Mouse (Mus musculus) erythroblast, embryonic 14.5 days (primary cell): ENCODE results near the gene Nkd2.

Source experiments
- GATA1 ChIP-seq: IDR thresholded peaks from 2 replicates; pipeline ENCODE4 v1.6.1; 2012; ENCODE audit warnings: low read length, inconsistent platforms, mixed read lengths
- TAL1 ChIP-seq: IDR thresholded peaks from 3 replicates; pipeline ENCODE4 v1.6.1; 2012; ENCODE audit warnings: low read length, inconsistent platforms, mixed read lengths

DNA sequence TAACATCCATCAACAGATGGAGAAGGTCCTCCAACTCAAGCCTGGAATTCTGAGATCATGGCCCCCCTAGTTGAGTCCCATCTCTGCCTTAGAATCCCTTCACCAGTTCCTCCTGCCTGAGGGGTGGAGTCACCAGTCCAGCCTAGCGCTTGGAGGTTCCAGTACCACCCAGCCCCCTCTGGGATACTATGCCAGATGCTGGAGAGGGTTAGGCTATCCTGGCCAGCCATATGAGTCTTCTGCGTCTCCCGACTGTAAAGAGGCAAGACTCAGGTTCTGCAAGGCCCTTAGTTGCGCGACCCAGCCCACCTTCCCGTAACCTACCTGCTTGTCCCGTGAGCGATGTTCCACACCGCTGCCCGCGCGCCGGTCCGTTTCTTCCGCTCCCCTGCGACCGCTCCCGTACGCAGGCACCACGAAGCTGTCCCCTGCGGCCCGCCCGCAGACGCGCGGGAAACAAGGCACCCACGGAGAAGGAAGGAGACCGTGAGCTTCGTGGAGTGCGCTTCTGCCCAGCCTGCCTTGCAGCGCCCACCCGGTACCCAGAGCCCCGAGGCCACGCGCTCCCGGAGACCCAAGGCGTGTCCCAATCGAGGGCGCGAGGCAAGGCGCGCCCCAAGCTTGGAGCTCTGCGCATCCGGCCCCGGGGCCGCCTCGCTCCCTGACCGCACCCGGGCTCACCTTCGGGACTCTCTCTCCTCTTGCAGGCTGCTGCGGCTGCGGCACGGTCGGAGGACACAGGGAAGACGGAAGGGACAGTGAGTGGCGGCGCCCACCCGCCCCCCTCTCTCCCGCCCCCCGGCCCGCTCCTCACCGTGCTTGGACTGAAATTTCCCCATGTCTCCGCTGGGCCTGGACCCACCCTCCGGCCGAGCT lies 604 bp downstream of the Nkd2 start:
- TF ChIP-seq TAL1 (no peak), GATA1 (no peak)
